Mouse (Mus musculus) lung, postnatal 25 days (tissue): ENCODE results near the gene Scarf1.

Experiments used
- DNase-seq: peaks from one replicate; pipeline ENCODE4 v3.0.0; 2022; ENCODE audit warnings: low spot score

The Scarf1 gene

DNA sequence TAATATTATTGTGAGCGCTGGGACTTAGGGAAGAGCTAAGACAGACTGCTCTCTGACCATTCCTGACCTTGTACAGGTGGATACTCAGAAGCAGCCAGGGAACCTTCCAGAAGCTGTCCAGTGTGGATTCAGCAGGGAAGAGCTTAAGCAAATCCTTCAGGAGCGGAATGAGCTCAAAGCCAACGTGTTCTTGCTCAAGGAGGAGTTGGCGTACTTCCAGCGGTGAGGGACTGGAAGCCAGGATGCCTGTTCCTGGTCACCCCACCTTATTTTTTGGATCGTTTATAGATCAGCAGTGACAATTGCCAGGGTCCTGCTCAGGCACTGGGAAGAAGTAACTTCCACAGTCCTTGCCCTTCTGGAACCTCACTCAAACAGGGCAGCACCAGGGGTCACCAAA lies 2.1 kb upstream of the Scarf1 start:
- DNase-seq = peak; percentile 76

DNA sequence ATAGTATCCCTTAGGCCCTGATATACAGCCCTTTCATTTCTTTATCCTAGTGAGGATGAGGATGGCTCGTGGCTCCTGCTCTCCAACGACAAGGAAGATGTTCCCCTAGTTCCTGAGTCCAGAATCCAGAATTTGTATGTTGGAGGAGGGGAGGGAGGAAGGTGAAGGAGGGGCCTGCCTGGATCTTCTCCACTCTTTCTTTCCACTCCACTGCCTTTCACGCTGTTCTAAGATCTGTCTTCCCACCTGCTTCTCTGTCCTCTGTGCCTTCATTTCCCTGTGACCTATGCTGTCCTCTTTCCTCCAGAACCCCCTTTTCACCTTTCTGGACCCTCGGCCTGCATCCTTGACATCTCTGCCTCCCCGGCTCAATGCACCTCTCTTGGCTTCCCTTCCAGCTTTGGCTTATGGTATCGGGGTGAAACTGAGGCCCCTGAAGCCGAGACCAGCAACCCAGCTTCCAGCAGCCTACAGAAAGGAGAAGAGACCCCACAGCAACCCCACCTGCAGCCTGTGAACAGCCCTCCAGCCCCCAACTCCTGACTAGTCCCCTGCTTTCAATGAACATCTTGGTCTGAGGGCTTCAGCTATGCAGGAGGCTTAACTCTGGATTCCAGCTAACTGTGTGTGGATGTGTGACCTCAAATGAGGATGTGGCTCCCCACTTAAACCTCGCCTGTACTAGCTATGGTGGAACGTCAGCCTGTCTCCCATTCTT lies 880 bp upstream of the Scarf1 start:
- no peak for DNase-seq

DNA sequence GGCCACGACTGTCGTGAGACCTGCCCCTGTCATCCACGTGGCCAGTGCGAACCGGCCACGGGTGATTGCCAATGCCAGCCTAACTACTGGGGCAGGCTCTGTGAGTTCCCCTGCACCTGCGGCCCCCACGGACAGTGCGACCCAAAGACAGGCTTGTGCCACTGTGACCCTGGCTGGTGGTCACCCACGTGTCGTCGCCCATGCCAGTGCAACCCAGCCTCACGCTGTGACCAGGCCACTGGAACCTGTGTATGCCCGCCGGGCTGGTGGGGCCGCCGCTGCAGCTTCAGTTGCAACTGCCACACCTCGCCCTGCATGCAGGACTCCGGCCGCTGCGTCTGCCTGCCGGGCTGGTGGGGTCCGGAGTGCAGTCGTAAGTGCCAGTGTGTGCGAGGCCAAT lies 1.8 kb downstream of the Scarf1 start:
- DNase-seq = no peak

DNA sequence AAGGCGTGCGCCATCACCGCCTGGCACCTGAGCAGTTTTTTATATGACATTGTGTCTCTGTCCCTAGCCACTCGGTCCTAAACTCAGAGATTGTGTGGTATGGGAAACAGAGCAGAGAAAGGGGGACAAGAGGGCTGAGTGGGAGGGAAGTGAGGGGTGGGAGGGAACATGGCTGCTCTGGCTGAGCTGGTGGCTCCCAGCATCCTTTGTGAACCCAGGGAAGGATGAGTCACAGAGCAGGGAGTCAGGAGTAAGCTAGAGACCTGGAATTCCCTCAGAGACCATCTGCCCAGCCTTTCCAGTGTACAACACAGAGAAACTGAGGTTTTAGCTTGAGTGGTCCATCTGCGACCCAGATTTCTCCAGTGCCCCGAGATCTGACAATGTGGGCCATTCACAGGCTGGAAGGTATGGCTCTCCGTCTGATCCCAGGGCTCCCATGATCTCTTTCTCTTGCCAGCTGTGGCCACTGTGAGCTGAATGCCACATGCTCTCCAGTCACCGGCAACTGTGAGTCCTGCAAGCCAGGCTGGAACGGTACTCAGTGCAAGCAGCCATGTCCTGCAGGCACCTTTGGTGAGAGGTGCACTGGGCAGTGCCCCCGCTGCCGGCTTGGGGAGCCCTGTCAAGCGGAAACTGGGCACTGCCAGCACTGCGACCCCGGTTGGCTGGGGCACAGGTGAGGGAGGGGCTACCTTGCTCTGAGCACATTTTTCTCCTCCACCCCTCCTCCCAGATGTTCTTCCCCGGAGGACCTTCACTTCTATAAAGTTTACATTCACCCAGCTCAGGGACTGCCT lies 6.7 kb downstream of the Scarf1 start:
- DNase-seq = no peak

DNA sequence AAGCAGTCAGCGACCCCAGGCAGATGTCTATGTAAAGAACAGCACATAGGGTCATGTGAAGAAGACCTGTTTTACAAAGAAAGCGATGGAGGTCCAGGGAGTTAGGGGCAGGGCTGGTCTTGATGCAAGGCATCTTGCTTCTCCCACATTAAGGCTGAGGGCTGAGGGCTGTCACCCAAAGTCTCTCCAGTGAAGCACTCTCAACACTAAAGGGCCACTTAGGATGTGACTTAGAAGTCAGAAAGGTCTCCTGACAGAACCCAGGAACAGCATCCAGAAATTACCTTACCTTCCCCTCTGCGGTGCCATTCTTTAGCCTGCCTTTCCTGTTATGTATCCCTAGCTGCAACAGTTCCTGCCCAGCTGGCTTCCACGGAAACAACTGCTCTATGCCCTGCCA lies 8.3 kb downstream of the Scarf1 start:
- peak; percentile 49 for DNase-seq

DNA sequence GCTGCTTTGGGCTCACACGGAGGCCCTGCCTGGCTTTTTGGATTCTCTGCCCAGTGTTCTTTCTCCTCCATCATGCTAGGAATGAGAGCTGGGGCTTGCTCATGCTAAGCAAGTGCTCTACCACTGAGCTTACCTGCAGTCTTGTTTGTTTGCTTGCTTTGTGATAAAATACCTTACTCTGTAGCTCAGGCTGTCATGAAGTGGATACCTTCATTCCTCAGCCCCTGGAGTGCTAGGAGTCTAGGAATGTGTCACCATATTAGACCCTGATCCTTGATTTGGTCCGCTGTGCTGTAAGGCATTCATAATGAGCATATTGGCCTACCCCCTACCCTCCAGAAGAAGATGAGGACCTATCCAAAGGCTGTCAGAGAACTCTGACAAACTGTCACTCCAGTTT lies 9.5 kb downstream of the Scarf1 start:
- DNase-seq = no peak

DNA sequence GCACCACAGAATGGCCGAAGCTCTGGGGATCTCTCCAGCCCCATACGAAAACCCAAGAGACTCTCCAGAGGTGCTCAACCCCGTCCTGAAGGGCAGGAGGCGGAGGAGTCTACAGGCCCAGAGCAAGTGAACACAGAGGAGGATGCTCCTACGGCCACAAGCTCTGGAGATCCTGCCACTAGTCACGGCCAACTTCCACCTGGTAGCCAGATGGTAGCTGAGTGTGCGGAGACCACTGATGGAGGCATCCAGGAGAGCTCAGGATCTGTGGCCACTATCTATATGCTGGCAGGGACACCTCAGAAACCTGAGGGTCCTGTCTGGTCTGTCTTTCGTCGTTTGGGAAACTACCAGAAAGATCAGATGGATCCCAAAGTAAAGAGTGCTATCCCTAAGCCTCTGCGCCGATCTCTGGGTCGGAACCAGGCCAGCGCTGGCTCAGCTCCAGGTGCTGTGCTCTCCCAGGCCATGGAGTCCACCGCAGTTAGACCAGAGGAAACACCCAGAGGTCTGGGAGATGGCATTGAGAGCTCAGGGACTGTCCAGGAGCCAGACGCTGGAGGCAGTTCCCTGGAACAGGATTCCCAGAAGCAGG lies 12.3 kb downstream of the Scarf1 start:
- no peak for DNase-seq

DNA sequence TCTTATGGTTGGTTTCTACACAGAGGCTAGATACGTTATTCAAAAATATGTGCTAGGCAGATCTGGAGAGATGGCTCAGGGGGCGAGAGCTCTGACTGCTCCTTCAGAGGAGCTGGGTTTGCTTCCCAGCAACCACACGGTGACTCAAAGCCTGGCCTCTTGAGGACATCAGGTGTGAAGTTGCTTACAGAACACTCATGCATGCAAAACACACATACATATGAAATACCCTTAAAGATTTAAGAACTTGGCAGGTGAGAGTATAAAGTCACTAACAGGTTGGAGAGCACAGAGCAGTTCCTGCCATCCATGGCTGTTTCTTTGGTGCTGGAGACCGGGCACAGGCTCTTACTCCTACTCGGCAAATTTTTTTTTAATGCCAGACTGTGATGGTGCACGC lies 13.6 kb downstream of the Scarf1 start:
- DNase-seq = no peak

DNA sequence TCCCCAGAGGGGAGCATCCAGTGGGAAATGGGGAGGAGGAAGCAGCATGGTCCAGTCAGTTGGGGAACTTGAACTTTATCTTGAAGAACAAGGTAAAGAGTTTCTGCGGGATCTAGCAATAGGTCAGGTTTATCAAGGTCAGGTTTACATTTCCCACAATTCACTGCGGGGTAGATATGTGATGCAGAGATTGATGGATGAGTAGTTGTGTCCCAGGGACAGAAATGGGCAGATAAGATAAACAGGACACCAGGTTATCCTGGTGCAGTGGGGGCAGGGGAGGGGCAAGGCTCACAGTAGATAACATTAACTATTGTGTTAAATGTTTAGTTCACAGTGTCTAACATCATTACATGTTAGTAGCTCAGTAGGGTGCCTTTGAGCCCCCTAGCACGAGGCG lies 16.4 kb downstream of the Scarf1 start:
- no peak for DNase-seq

DNA sequence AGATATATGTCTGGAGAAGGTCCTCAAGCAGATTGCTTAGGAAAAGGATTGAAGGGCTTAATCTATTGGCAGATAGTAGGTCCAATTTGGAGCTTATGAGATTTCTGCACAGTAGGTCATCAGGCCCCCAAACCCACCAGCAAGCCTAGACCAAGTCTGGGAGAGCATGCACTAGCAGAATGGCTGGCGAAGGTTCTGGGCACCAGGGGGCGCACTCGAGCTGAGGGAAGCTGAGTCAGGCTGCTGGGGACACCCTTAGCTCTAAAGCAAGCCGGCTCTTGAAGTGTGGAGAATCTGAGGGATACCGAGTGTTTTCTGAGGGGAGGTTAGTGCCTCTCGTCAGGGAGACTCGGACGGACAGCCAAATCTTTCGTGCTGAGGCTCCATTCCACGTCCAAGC lies 17.0 kb downstream of the Scarf1 start:
- DNase-seq = peak; percentile 96

DNA sequence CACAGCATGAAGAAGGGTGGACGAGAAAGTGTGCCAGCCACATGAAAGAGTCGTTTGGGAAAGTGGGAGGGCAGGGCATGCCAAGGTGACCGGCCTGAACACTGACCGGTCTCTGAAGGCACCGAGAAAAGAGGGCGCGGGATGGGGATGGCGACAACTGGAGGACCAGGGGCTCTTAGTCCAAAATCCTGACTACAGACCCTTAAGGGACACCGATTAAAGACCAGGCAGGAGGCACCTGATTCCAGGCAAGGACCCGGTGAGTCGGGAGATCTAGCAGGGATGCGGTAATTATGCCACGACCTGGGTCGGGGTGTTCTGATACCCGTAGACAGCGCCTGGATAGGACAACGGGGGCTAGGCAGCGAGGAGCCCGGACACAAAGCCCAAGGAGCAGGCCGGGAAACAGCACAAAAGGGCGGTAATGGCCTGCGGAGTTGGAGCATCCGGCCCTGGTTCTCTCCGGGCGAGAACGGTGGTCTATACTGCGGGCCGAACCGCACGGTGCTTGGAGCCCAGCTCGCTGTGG lies 17.6 kb downstream of the Scarf1 start:
- DNase-seq = no peak

DNA sequence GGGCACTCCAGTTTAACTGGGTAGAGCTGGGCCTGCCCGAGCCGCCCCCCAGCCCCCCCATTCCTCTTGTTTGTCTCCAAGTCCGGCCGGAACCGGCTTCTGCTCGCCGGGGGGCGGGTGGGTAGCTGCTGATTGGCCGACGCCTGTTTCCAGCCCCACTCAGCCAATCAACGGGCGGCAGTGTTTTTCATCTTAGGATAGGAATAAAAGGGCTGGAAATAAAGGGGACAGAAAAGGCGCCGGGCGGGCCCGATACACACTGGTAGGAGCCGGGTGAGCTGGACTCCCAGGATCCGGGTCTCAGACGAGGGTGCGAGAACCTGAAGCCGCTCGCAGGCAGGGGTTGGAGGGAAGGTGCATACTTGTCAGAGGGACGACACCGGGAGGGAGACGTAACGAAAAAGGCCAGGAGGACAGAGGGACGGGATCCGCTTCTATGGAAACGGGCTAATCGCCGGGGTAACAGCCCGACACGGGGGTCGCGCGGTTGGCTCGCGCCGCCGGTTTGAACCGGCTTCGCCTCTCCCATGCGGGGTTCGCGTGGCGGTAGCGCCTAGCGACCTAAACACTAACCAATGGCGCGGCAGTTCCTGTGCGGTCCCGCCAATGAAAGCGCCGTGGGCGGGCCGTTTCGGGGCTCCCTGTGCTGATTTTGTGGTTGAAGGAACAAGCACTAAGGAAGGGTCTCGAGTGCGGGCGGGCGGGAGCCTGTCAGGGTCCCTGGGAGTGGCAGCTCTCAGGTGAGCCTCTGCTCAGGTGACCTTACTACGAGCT lies 18.3 kb downstream of the Scarf1 start, which contains the start of gene Slc43a2:
Slc43a2 (plus strand) TSS at position 226 of the 774 bp plus-strand sequence.
- peak; percentile 95 for DNase-seq

DNA sequence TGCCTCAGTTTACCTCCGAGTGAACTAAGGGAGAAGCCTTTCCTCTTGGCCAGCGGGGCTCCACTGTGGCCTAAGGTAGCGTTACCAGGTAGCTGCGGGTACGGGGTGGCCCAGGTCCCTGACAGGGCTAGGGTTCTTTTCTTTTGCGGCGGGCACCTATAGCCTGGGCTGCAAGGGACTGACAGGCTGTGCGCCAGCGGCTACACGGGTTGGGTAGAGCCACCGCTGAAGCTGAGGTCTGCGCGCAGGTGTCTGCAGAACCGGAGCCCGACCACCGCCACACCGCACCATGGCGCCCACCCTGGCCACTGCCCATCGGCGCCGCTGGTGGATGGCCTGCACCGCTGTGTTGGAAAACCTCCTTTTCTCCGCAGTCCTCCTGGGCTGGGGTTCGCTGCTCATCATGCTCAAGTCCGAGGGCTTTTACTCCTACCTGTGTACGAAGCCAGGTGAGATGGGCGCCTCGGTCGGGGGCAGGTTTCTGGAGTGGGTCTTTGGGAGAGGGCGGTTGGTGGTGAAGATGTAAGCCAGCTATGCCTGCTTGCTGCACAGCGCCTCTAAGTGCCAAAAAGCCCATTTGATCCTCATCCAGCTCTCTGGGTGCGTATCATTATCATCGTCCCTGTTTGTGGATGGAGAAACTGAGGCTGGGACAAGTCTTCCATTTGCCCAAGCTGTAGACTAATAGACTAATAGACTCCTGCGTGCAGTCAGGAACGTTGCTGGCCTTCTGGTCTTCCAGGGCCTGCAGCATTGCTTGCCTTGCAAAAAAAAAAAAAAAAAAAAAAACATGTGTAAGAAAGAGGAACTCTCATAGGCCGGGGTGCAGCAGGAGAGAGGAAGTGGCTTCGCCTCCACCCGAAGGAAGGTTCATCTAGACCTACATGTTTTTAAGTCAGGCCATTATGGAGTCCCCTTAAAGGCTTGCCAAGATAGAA lies 19.3 kb downstream of the Scarf1 start:
- no peak for DNase-seq

DNA sequence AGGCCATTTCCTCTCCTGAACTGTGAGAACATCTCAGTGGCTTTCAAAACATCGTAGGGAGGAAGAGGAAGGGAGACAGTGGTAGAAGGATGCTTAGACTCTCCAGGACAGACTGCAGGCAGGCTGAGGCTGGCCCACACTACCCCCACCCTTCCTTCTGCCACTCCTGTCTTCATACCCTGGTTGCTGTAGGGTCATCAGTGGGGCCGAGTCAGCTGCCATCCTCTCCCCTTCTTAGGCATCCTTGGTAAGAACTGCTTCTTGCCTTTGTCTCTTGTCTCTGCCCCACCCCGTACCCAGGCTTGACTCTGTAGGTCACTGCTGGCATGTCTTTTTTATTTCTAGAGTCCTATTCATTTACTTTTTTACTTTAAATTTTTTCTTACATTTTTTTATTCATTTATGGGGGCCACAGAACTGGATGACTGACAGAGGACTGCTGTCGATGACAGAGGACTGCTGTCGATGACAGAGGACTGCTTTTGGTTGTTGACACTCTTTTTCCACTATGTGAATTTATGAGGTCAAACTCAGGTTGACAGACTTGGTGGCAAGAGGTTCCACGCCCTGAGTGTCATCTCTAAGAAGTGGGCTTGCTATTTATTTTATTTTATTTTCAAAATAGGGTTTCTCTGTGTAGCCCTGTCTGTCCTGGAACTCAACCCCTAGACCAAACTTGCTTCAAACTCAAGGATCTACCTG lies 20.1 kb downstream of the Scarf1 start:
- no peak for DNase-seq

DNA sequence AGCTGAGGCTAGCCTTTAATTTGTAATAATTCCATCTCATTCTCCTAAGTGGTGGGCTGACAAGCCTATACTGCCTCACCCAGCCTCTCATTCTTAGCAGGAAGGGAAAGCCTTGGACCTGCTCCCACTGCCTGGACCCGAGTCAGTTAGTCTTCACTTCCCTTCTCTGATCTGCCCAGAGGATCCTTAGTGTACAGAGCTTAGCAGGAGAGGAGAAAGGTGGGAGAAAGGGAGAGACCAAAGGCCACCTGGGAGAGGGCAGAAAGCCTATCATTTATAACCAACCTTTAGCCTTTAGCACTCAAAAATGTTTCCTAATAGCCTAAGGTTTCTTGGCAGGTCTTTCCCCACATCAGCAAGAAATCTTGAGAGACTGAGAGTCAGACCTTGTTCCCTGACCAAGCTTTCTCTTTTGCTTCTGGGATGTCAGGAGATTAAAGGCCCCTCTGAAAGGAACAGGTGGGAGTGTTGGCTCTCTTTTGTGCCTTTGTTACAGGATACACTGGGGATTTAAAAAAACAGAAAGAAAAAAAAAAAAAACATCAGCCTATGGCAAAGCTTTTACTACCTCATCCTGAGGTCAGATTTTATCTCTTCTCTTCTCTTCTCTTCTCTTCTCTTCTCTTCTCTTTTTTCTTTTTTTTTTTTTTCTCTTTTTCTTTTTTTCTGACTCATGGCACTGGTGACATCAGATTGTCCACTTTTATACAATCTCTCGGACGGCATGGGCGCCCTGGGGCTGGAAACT lies 21.1 kb downstream of the Scarf1 start:
- no peak for DNase-seq

DNA sequence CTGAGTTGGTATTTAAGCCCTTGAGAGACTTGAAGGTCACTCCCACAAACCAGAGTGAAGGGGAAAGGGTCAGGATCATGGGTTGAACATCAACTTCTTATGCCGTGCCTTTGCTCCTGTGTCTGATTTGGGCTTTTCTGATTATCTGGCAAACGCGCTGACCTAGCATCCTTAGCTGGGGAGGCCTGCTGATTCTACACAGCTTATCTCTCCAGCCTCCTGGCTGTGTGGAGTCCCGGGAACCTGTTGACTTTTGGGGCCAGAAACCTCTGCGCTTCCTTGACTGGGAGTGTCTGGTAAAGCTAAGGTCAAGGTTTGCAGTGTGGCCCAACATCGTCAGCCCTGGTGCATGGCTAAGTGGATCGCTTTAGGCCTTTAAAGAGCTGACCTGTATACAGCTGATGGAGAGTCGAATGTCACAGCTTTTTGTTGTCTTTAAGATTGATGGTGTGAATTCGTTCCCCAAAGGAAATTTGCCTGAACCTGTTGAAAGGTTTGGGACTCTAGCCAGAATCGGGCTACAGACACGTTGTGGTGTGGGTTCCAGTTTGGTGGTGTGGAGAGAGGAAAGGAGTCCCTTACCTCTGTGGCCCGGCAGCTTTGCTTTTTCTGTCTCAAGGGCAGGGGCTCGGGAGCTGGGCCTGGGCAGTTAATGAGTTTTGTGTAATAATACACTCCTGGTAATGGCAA lies 21.9 kb downstream of the Scarf1 start:
- no peak for DNase-seq

DNA sequence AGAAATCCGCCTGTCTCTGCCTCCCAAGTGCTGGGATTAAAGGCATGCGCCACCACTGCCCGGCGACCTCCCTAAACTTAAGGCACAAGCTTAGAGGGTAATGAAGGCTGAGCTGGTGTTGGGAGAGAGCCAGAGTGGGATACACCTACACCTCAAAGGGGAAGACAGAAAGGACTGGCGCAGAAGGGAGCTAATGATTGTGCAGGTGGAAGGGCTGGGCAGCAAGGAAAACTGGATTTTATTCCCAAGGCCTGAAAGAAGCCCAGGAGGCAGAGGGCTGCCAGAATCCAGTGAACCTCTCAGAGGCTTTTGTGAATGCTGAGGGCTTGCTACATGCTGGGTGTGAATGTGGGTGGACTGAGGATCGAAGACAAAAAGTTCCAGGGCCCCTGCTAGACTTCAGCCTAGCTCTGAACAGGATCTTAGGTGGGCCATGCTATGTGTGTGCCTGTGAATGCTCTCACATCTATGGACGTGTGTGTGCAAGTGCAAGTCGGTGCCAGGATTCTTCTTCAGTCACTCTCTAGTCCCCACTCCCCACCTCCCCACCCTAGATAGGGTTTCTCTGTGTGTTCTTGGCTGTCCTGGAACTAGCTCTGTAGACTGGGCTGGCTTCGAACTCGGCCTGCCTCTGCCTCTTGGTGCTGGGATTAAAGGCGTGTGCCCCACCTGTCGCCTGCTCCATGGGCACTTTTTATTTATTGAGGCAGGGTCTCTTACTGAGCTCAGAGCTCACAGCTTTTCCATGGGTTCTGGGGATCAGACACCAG lies 23.1 kb downstream of the Scarf1 start:
- no peak for DNase-seq

DNA sequence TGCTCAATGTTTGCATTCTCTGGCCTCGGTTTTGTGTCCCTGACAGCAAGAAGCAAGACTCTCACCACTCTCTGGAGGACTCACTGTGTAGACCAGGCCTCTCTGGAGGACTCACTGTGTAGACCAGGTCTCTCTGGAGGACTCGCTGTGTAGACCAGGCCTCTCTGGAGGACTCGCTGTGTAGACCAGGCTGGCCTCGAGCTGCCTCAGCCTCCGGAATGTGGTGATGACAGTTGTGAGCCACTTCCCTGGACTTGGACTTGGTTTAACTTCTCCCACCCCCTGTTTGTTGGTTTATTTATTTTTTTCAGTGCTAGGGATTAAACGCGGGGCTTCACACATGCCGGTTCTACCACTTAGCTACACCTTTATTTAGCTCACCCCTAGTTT lies 23.7 kb downstream of the Scarf1 start:
- DNase-seq = no peak
